Mouse (Mus musculus) MEL (cell line): ENCODE results near the gene Dnajb3. TPM values are rescaled to one million over a fixed set of nuclear protein-coding genes. Genes with fewer than 3 reads are reported as not detected.
A peak's percentile ranks its signal among the peaks of the same experiment; 100 is the strongest.

Source experiments
- DNase-seq: peaks from one replicate; pipeline ENCODE4 v3.0.0; 2011; ENCODE audit warnings: low read depth, low spot score
- H3K27ac ChIP-seq: 2 replicates; pipeline ENCODE4 v1.5.1; 2012; ENCODE audit warnings: low read depth, mild to moderate bottlenecking, control low read depth, low read length, moderate library complexity; ENCODE audit not compliant: control insufficient read depth
- H3K27me3 ChIP-seq, 2 experiments: fragments of 150-350 bp in 1 of 2; sonication (generic) in 1 of 2; 2 replicates each; pipeline ENCODE4 v1.6.1; 2012; ENCODE audit warnings: low read length in 2 of 2, mild to moderate bottlenecking in 2 of 2, improper control_type of control experiment in 1 of 2, moderate library complexity in 1 of 2; ENCODE audit not compliant: insufficient read depth in 2 of 2, control insufficient read depth in 1 of 2
- H3K36me3 ChIP-seq, 2 experiments: 2 replicates each; pipeline ENCODE4 v1.6.1; 2012 to 2014; ENCODE audit warnings: low read length in 2 of 2, improper control_type of control experiment in 1 of 2, inconsistent platforms in 1 of 2, mild to moderate bottlenecking in 1 of 2; ENCODE audit not compliant: insufficient read depth in 2 of 2, control insufficient read depth in 1 of 2
- H3K4me1 ChIP-seq, 2 experiments: fragments of 150-350 bp in 1 of 2; sonication (generic) in 1 of 2; 2 replicates each; pipeline ENCODE4 v1.6.1; 2012; ENCODE audit warnings: low read length in 2 of 2, improper control_type of control experiment in 1 of 2, mild to moderate bottlenecking in 1 of 2; ENCODE audit not compliant: insufficient read depth in 2 of 2, control insufficient read depth in 1 of 2
- H3K4me3 ChIP-seq, 2 experiments: fragments of 150-350 bp in 1 of 2; sonication (generic) in 1 of 2; 2 replicates each; pipeline ENCODE4 v1.5.1; 2012; ENCODE audit warnings: low read depth in 2 of 2, low read length in 2 of 2, mild to moderate bottlenecking in 2 of 2, moderate library complexity in 2 of 2, control low read depth in 1 of 2, improper control_type of control experiment in 1 of 2; ENCODE audit not compliant: control insufficient read depth in 1 of 2, insufficient read depth in 1 of 2
- H3K79me2 ChIP-seq: 2 replicates; pipeline ENCODE4 v1.6.1; 2012; ENCODE audit warnings: mild to moderate bottlenecking, low read length, moderate library complexity; ENCODE audit not compliant: control insufficient read depth, poor library complexity, insufficient read depth
- H3K9ac ChIP-seq: 2 replicates; pipeline ENCODE4 v1.6.1; 2012; ENCODE audit warnings: low read depth, mild to moderate bottlenecking, control low read depth, low read length, moderate library complexity; ENCODE audit not compliant: control insufficient read depth, poor library complexity, severe bottlenecking
- H3K9me3 ChIP-seq: fragments of 150-350 bp; sonication (generic); replicated peaks from 2 replicates; pipeline ENCODE4 v1.6.1; 2012; ENCODE audit warnings: mild to moderate bottlenecking, low read length, improper control_type of control experiment, moderate library complexity; ENCODE audit not compliant: insufficient read depth
- CTCF ChIP-seq, 3 experiments: IDR thresholded peaks in 2 of 3; conservative IDR thresholded peaks in 1 of 3; 2 replicates each; pipeline ENCODE4 v1.5.1; 2011 to 2012; ENCODE audit warnings: low read length in 3 of 3, low read depth in 2 of 3, mild to moderate bottlenecking in 2 of 3, improper control_type of control experiment in 1 of 3, inconsistent platforms in 1 of 3, mixed read lengths in 1 of 3, moderate library complexity in 1 of 3; ENCODE audit not compliant: control insufficient read depth in 1 of 3, insufficient read depth in 1 of 3, poor library complexity in 1 of 3, severe bottlenecking in 1 of 3
- KAT2A ChIP-seq: conservative IDR thresholded peaks from 2 replicates; pipeline ENCODE4 v1.6.1; 2012; ENCODE audit warnings: low read depth, low read length, improper control_type of control experiment, inconsistent platforms
- MEF2A ChIP-seq: IDR thresholded peaks from 2 replicates; pipeline ENCODE4 v1.6.1; 2014; ENCODE audit warnings: low read depth, mild to moderate bottlenecking, inconsistent platforms, low read length, improper control_type of control experiment; ENCODE audit not compliant: poor library complexity, insufficient replicate concordance, severe bottlenecking; ENCODE audit errors: extremely low read depth
- TAL1 ChIP-seq: IDR thresholded peaks from 2 replicates; pipeline ENCODE4 v1.6.1; 2012; ENCODE audit warnings: mild to moderate bottlenecking, inconsistent platforms, low read length, moderate library complexity, mixed read lengths
- USF2 ChIP-seq, 2 experiments: IDR thresholded peaks; 2 replicates each; pipeline ENCODE4 v1.6.1; 2011 to 2012; ENCODE audit warnings: improper control_type of control experiment in 2 of 2, low read length in 2 of 2, borderline replicate concordance in 1 of 2, inconsistent platforms in 1 of 2, low read depth in 1 of 2, mild to moderate bottlenecking in 1 of 2; ENCODE audit not compliant: insufficient read depth in 1 of 2
- polyA plus RNA-seq, 2 experiments: library from polyadenylated mRNA; stranded (reverse) in 1 of 2; unstranded in 1 of 2; fragments of >175 nt in 1 of 2; fragments of >200 nt in 1 of 2; gene quantifications; 2 replicates each; pipeline versions ENCODE4 v1.2.1 to v1.2.4; 2012; ENCODE audit warnings: low replicate concordance in 2 of 2, low read depth in 1 of 2; ENCODE audit not compliant: insufficient read length in 2 of 2, insufficient read depth in 1 of 2, missing spikeins in 1 of 2
- total RNA-seq: library from RNA; depleted of rRNA; stranded (reverse); fragments of 300-350 nt; gene quantifications from 2 replicates; pipeline ENCODE4 v1.2.3, GENCODE M21; 2012

Dnajb3 gene
- total and polyA plus RNA-seq, 3 experiments: not detected

GRCm38 (mm10) chr1:88213766-88214461 lies 8.3 kb upstream of the Dnajb3 start:
- Histone ChIP-seq H3K9ac (no peak overlapping the region), H3K9me3 (no peaks in the 10 kb centered on the region), H3K4me3 (no peak overlapping the region), H3K27me3 (no peaks in the 10 kb centered on the region), H3K27ac (no peak overlapping the region), H3K4me1 (no peaks in the 10 kb centered on the region), H3K79me2 (no peaks in the 10 kb centered on the region), H3K36me3 (no peaks in the 10 kb centered on the region)
- TF ChIP-seq USF2 (IDR thresholded peaks at IDR 0.05; ENCODE audit: borderline replicate concordance in 1 of 2, insufficient read depth in 1 of 2, low read depth in 1 of 2, low read length in 2 of 2): no peak
- 0 out of 2 replicates have a peak, but pooled peaks have one; percentile 18 for TF ChIP-seq TAL1
- DNase-seq: peak; percentile 13

GRCm38 (mm10) chr1:88213061-88213460 lies 7.5 kb upstream of the Dnajb3 start:
- no peak overlapping the region for H3K27ac ChIP-seq
- DNase-seq: peak; percentile 4
- TF ChIP-seq MEF2A: no peak

DNA sequence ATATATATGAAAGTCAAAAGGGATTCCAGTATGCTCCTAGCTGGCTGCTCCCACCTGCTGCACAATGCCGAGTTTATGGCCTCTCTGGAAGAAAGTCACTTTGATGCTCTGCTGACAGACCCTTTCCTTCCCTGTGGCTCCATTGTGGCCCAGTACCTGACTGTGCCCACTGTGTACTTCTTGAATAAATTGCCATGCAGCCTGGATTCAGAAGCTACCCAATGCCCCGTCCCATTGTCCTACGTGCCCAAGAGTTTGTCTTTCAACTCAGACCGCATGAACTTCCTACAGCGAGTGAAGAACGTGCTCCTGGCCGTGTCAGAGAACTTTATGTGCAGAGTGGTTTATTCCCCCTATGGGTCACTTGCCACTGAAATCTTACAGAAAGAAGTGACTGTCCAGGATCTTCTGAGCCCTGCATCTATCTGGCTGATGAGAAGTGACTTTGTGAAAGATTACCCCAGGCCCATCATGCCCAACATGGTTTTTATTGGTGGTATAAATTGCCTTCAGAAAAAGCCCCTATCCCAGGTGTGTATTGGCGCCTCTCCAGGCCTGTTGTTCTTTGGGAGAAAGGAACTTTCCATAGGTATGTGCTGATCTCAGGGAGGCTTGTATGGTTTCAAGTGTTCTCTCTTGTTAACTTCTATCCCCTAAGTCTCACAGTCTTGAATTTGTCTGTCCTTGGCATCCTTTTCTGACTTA lies 6.9 kb upstream of the Dnajb3 start:
- no peaks in the 10 kb centered on the region for H3K4me1 ChIP-seq
- H3K9me3 ChIP-seq: no peaks in the 10 kb centered on the region
- H3K27me3 ChIP-seq: no peaks in the 10 kb centered on the region
- H3K79me2 ChIP-seq: no peaks in the 10 kb centered on the region
- DNase-seq: peak; percentile 6
- TF ChIP-seq CTCF (IDR thresholded peaks at IDR 0.05 in 2 of 3, conservative IDR thresholded peaks at IDR 0.05 in 1 of 3; ENCODE audit: control insufficient read depth in 1 of 3, insufficient read depth in 1 of 3, low read depth in 2 of 3, low read length in 3 of 3, poor library complexity in 1 of 3, severe bottlenecking in 1 of 3) (0 out of 6 replicates have a peak, but pooled peaks of 1 of the 3 experiments have one; percentile 1), KAT2A (no peak)
- no peak overlapping the region for H3K4me3 ChIP-seq
- no peak overlapping the region for H3K27ac ChIP-seq
- H3K36me3 ChIP-seq: no peaks in the 10 kb centered on the region; a peak in 1 of 4 replicates
- H3K9ac ChIP-seq: no peak overlapping the region

More at GRCm38 (mm10) chr1:88213061-88213460, 7.5 kb upstream of the Dnajb3 start:
- Histone ChIP-seq H3K4me1 (no peaks in the 10 kb centered on the region), H3K9ac (no peak overlapping the region), H3K4me3 (no peak overlapping the region), H3K36me3 (no peaks in the 10 kb centered on the region), H3K79me2 (no peaks in the 10 kb centered on the region), H3K27me3 (no peaks in the 10 kb centered on the region), H3K9me3 (no peaks in the 10 kb centered on the region)
